Mouse (Mus musculus) olfactory bulb, adult 2 months (tissue): ENCODE measurements around the gene Ifih1. TPM values are rescaled to one million over a fixed set of nuclear protein-coding genes. Genes with fewer than 3 reads are reported as not detected.

Source experiments
- H3K27ac ChIP-seq: fragments of 200-500 bp; 2 replicates; pipeline ENCODE4 v1.5.1; 2012; ENCODE audit warnings: low read depth, low read length; ENCODE audit not compliant: insufficient read depth
- H3K4me1 ChIP-seq: fragments of 200-500 bp; 2 replicates; pipeline ENCODE4 v1.6.1; 2012; ENCODE audit warnings: low read length; ENCODE audit not compliant: control insufficient read depth, insufficient read depth
- H3K4me3 ChIP-seq: fragments of 200-500 bp; 2 replicates; pipeline ENCODE4 v1.5.1; 2012; ENCODE audit warnings: mild to moderate bottlenecking, low read depth, low read length, moderate library complexity; ENCODE audit not compliant: insufficient read depth
- CTCF ChIP-seq: fragments of 200-500 bp; IDR thresholded peaks from 2 replicates; pipeline ENCODE4 v1.5.1; 2012; ENCODE audit warnings: low read depth, mild to moderate bottlenecking, low read length, moderate library complexity; ENCODE audit not compliant: insufficient read depth
- POLR2A ChIP-seq: fragments of 200-500 bp; IDR thresholded peaks from 2 replicates; pipeline ENCODE4 v1.6.1; 2012; ENCODE audit warnings: mild to moderate bottlenecking, low read depth, low read length, moderate library complexity; ENCODE audit not compliant: insufficient read depth
- WGBS: fragments of 180-500 bp; shearing (Covaris S2); methylation state at CpG from one replicate; pipeline ENCODE4 v1.1.7; 2018; 5-methylcytosine and 5-hydroxymethylcytosine counted together
- polyA plus RNA-seq: library from polyadenylated mRNA; stranded (reverse); fragments of >200 nt; gene quantifications from 2 replicates; pipeline ENCODE4 v1.2.4, GENCODE M21; 2012; ENCODE audit warnings: low replicate concordance; ENCODE audit not compliant: missing spikeins, insufficient read depth, insufficient read length

The Ifih1 gene
- polyA plus RNA-seq, result not detected in 2 replicates

DNA sequence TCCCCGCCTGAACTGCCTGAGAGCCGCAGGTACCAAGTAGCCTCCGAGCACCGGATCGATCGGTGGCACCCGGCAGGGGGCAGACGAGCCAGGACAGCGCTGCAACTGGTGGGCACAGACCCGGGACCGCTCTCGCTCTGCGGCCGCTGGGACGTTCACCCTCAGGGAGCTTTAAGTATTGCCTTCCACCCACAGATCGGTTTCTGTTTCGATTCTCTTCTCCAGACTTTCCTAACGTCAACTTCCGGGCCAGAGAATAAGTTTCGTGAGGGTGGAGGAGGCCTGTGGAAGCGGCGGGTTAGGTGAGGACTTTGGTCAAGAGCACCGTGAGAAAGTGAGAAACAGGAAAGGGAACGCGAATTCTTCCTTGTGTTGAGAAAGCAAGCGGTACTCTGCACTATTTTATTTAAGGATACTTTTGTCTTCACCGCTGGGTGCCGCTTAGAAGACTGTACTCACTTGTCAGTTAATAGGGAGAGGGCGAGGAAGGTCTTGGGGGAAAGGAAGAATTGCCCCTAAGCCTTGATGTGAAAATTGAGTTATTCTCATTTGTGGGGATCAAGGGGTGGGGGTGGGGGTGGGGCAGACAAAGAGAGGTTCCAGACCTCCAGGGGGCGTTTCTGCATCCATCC, at the start of gene Ifih1:
TSS of gene Ifih1 (minus strand) at position 242 of the 632 bp plus-strand sequence.
- H3K4me1 ChIP-seq, result peaks cover 4% of the 10 kb centered on the region; the same call in 1 of the 2 replicates
- H3K4me3 ChIP-seq, result peak within 1 kb of the TSS; percentile 57
- 0 out of 2 replicates have a peak within 1 kb of the TSS, but pooled peaks have one; percentile 2 for H3K27ac ChIP-seq
- TF ChIP-seq CTCF, result no peak
- no peak for TF ChIP-seq POLR2A
- 1% methylated on average over 30 of the region's 30 CpGs for WGBS

DNA sequence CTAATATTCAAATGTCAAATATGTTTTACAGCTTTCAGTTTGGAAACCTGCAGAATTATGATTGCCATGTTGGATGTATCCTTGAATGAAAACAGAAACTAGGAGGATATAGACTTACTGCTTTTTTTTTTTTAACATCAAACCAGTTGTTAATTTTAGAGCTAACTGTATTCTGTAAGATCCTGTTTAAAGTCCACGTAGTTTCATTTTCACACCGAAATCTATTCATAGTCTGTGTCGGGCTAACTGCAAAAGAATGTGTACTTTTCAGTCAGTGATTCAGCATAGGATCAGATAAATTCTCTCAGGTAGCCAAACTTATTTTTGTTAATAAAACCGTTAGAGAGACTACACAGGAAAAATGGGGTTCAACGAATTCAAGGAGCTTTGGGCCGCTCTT, 39.9 kb upstream of the Ifih1 start:
- Histone ChIP-seq H3K4me3 (no peak overlapping the region), H3K27ac (no peak overlapping the region), H3K4me1 (peaks cover 3% of the 10 kb centered on the region; the same call in 1 of the 2 replicates)
- 80% methylated on average over 6 of the region's 6 CpGs for WGBS
- no peak for TF ChIP-seq CTCF
- no peak for TF ChIP-seq POLR2A

DNA sequence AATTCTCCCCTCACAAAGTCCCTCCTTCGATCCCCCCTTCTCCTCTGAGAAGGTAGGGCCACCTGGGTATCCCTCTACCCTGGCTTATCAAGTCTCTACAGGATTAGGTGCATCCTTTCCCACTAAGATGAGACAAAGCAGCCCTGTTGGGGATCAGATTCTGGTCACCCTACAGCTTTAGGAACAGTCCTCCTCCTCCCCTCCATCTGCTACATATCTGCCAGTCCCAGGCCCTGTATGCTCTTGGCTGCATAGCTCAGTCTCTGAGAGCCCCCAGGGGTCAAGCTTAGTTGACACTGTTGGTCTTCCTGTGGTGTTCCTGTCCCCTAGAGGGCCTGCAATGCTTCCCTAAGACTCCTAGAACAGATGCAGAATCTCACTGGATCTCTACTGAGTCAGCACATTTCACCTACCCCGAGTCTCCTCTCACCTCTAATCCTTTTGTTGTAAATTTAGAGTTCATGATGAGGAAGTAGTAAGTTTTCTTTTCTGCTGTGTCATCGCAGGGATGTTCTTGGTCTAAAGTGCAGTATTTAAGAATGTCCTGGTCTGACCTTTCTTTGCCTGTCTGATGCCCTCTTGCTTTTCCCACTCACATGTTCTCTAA, 39.0 kb upstream of the Ifih1 start:
- 67% methylated on average over 3 of the region's 3 CpGs for WGBS
- H3K4me3 ChIP-seq, result no peak overlapping the region
- no peak for TF ChIP-seq CTCF
- no peak for TF ChIP-seq POLR2A
- H3K4me1 ChIP-seq, result peaks cover 5% of the 10 kb centered on the region; the same call in 1 of the 2 replicates
- no peak overlapping the region for H3K27ac ChIP-seq

DNA sequence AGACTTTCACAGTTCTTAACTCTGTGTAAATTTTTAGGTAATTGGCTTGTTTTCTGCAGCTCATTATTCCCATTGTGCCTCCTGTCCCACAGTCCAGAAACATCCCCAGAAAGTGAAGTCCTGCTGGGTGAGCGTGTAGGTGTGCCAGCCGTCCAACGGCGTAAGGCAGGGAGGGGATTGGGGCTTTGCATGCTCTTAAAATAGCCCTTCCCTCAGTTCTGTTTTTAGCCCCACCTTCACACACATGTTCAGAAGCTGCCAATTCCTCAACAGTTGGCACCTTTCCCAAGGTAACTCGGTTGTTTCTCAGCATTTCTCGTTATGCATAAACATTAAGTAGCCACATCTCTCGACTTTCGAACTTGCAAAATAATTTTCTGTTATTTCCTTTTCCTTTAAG, 35.6 kb upstream of the Ifih1 start:
- whole genome bisulfite sequencing, result 48% methylated on average over 8 of the region's 8 CpGs
- Histone ChIP-seq H3K27ac (no peak overlapping the region), H3K4me3 (no peak overlapping the region), H3K4me1 (peaks cover 5% of the 10 kb centered on the region; the same call in 1 of the 2 replicates)
- no peak for TF ChIP-seq CTCF
- no peak for TF ChIP-seq POLR2A

DNA sequence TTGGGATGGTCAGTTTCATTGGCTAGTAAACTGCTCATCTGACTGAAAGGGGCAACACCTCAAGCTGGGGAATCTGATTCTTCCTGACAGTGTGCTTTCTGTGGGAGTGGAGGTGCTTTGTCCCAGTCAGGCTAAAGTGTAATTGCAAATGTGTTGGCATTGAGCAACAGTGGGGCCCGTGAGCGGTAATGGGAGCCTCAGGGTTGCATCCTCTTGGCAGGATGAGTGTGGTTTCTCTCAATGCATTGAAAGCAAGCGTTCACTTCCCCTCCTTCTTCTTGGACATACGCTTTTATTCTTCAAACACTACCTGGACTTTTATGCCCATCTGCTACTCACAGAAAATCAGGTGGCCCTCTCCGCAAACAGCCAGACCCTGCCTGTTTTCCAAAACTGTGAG, 26.7 kb upstream of the Ifih1 start:
- WGBS, result 89% methylated on average over 5 of the region's 5 CpGs
- Histone ChIP-seq H3K4me1 (no peaks in the 10 kb centered on the region; the same call in 1 of the 2 replicates), H3K27ac (no peak overlapping the region), H3K4me3 (no peak overlapping the region)
- TF ChIP-seq CTCF (no peak), POLR2A (no peak)

DNA sequence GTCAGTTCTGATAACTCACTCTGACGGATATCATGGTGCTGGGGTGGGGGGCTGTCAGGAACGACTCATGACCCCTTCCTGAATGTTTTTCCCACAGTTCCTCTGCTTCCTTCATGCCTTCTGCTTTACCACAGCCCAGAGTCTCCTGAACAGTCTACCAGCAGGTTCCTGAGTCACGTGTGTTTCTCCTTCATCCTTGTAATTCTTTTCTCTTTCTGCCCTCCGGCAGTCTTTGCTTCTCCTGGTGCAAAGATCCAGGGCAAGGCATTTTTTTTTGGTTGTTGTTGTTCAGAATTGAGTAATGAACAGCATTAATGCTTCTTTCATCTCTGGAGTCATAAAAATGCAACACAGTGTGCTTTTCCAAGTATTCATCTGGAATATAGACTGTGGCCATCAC, 24.7 kb upstream of the Ifih1 start:
- 84% methylated on average over 4 of the region's 4 CpGs for WGBS
- no peaks in the 10 kb centered on the region for H3K4me1 ChIP-seq
- no peak overlapping the region for H3K4me3 ChIP-seq
- no peak for TF ChIP-seq CTCF
- no peak for TF ChIP-seq POLR2A
- H3K27ac ChIP-seq, result no peak overlapping the region

DNA sequence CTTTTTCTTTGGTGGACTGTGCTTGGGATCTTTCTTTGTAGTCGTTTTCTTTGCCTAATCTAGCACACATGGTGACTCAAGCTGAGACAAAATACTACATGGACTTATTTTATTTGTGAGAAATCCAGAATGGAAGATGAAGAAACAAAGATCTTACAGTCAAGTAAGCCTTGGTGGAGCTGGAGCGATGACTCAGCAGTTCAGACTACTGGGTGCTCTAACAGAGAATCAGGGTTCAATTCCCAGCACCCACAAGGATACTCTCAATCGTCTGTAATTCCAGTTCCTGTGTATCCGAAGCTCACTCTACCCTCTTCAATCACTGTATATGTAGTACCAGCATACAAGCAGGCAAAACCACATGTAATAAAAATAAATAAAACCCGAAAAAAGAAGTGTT, 24.2 kb upstream of the Ifih1 start:
- Histone ChIP-seq H3K4me1 (0 out of 2 replicates have a peak, but pooled peaks cover 3% of the 10 kb centered on the region), H3K4me3 (no peak overlapping the region), H3K27ac (no peak overlapping the region)
- TF ChIP-seq POLR2A (no peak), CTCF (no peak)
- WGBS, result 84% methylated on average over 5 of the region's 5 CpGs

DNA sequence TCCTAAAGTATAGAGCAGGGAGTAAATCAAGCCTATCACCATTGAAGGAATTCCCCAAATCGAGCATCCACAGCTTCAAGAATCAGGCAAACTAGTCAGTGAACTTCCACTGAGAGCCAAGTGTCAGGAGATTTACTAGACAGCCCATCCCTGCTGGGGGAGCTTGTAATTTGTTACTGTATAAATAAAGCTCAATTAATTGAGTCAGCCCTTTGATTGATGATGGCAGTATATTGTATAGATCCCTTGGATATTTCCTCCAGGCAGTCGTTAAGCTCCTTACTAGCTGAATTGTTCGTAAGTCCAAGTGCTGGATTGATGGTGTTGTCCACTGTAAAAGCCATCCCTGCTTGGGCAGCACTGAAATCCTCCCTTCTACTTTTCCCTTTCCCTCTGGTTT, 23.8 kb upstream of the Ifih1 start:
- Histone ChIP-seq H3K4me3 (no peak overlapping the region), H3K27ac (no peak overlapping the region), H3K4me1 (peaks cover 4% of the 10 kb centered on the region; the same call in 1 of the 2 replicates)
- WGBS, result 70% methylated on average over 3 of the region's 3 CpGs
- TF ChIP-seq CTCF (no peak), POLR2A (no peak)

DNA sequence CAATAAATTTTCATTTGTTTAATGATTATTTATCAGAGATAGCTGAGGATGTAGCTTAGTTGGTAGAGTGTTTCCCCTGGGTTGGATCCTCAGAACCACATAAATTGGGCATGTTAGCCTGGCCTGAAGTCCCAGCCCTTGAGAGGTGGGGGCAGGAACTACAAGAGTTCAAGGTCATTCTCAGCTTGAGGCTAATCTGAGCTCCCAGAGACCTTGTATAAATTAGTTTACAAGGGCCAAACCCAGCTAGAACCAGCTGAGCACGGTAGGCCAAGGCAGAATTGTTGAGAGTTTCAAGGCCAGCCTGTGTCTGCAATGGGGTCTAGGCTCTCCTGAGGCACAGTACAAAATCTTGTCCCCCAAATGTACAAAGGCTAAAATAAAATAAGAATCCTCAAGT, 19.5 kb upstream of the Ifih1 start:
- Histone ChIP-seq H3K4me1 (peaks cover 5% of the 10 kb centered on the region; the same call in 1 of the 2 replicates), H3K27ac (no peak overlapping the region), H3K4me3 (no peak overlapping the region)
- WGBS, result 68% methylated on average over 1 of the region's 1 CpGs
- no peak for TF ChIP-seq POLR2A
- no peak for TF ChIP-seq CTCF
